Mouse (Mus musculus) T-helper 1 cell (primary cell): ENCODE data around the gene Gm13285.
"Not testable (repeated sequence)": the region's sequence is repeated elsewhere in the genome, so short reads cannot be mapped to it uniquely, and the experiment has no call there.

Experiments used
- in situ Hi-C: fragments of 300-600 bp; cut with MboI, MseI; formaldehyde crosslinking; loops from one replicate; pipeline ENCODE4 v1.15.1; 2025; ENCODE audit warnings: high pct_unique_total_duplicates

Gm13285 gene

GRCm38 (mm10) chr4:88799365-88799764, at the start of gene Gm13285:
TSS of gene Gm13285 (plus strand) at chr4:88799665.
- in situ Hi-C loops: loop anchor here (25.0 kb wide), 1 partner anchor 787 kb away; no protein-coding TSS in a partner anchor

- in situ Hi-C loops: loop anchor here (5.0 to 10.0 kb wide), 2 partner anchors 37 to 1385 kb away; partner anchors contain the start of genes Gm13276 and Gm13277
These were observed 49.5 kb upstream of the Gm13285 start for GRCm38 (mm10) chr4:88749926-88750325.

- in situ Hi-C loops: loop anchor here (5.0 to 10.0 kb wide), 2 partner anchors 32 to 1390 kb away; partner anchors contain the start of genes Gm13276 and Gm13277
These were observed 44.6 kb upstream of the Gm13285 start, which contains the start of gene Gm13271 for GRCm38 (mm10) chr4:88754818-88755340. TSS of gene Gm13271 (plus strand) at chr4:88754868.

- in situ Hi-C loops: loop anchor here (10.0 kb wide), 1 partner anchor 1392 kb away; no protein-coding TSS in a partner anchor
These were observed 42.6 kb upstream of the Gm13285 start for GRCm38 (mm10) chr4:88756581-88757513.

GRCm38 (mm10) chr4:88757628-88758031, 41.8 kb upstream of the Gm13285 start:
- in situ Hi-C loops: loop anchor here (10.0 kb wide), 1 partner anchor 1393 kb away; no protein-coding TSS in a partner anchor

- in situ Hi-C loops: loop anchor here (10.0 kb wide), 1 partner anchor 1394 kb away; no protein-coding TSS in a partner anchor
These were observed 40.7 kb upstream of the Gm13285 start for GRCm38 (mm10) chr4:88758751-88759150.

GRCm38 (mm10) chr4:88759610-88760268, 39.7 kb upstream of the Gm13285 start, which contains the start of gene Gm13283:
TSS of gene Gm13283 (plus strand) at chr4:88760119.
- in situ Hi-C loops: loop anchor here (10.0 kb wide), 1 partner anchor 1395 kb away; no protein-coding TSS in a partner anchor

- in situ Hi-C loops: not testable (repeated sequence)
These were observed 39.0 kb upstream of the Gm13285 start for GRCm38 (mm10) chr4:88760431-88760830.

GRCm38 (mm10) chr4:88761776-88762175, 37.7 kb upstream of the Gm13285 start:
- in situ Hi-C loops: not testable (repeated sequence)

- in situ Hi-C loops: not testable (repeated sequence)
These were observed 37.1 kb upstream of the Gm13285 start for GRCm38 (mm10) chr4:88762341-88762740.

- in situ Hi-C loops: not testable (repeated sequence)
These were observed 36.0 kb upstream of the Gm13285 start for GRCm38 (mm10) chr4:88763384-88764018.

- in situ Hi-C loops: loop anchor here (5.0 kb wide), 1 partner anchor 34 kb away; the partner anchor contains the start of gene Gm13288
These were observed 25.9 kb upstream of the Gm13285 start, which contains the start of gene Gm13290 for GRCm38 (mm10) chr4:88773534-88773933. TSS of gene Gm13290 (plus strand) at chr4:88773834.

GRCm38 (mm10) chr4:88776622-88777021, 22.8 kb upstream of the Gm13285 start, which contains the start of gene Gm13289:
TSS of gene Gm13289 (plus strand) at chr4:88776922.
- in situ Hi-C loops: loop anchor here (25.0 kb wide), 1 partner anchor 764 kb away; no protein-coding TSS in a partner anchor

- in situ Hi-C loops: loop anchor here (25.0 kb wide), 1 partner anchor 767 kb away; no protein-coding TSS in a partner anchor
These were observed 19.9 kb upstream of the Gm13285 start, which contains the start of gene Gm13272 for GRCm38 (mm10) chr4:88779550-88779949. TSS of gene Gm13272 (plus strand) at chr4:88779850.

- in situ Hi-C loops: loop anchor here (25.0 kb wide), 1 partner anchor 768 kb away; no protein-coding TSS in a partner anchor
These were observed 19.1 kb upstream of the Gm13285 start for GRCm38 (mm10) chr4:88780320-88780719.

- in situ Hi-C loops: loop anchor here (25.0 kb wide), 1 partner anchor 770 kb away; no protein-coding TSS in a partner anchor
These were observed 17.6 kb upstream of the Gm13285 start, which contains the start of gene Ifnz for GRCm38 (mm10) chr4:88781831-88782230. TSS of gene Ifnz (plus strand) at chr4:88782131.

GRCm38 (mm10) chr4:88782335-88782734, 17.1 kb upstream of the Gm13285 start:
- in situ Hi-C loops: loop anchor here (25.0 kb wide), 1 partner anchor 770 kb away; no protein-coding TSS in a partner anchor

- in situ Hi-C loops: loop anchor here (5.0 to 25.0 kb wide), 2 partner anchors 33 to 773 kb away; partner anchors contain the start of gene Gm13271
These were observed 14.1 kb upstream of the Gm13285 start, which contains the start of gene Gm13276 for GRCm38 (mm10) chr4:88785409-88785808. TSS of gene Gm13276 (plus strand) at chr4:88785709.

- in situ Hi-C loops: loop anchor here (5.0 to 25.0 kb wide), 2 partner anchors 36 to 776 kb away; partner anchors contain the start of gene Gm13271
These were observed 11.1 kb upstream of the Gm13285 start, which contains the start of gene Gm13277 for GRCm38 (mm10) chr4:88788402-88788801. TSS of gene Gm13277 (plus strand) at chr4:88788632.

GRCm38 (mm10) chr4:88791250-88791649, 8.2 kb upstream of the Gm13285 start, which contains the start of gene Gm13278:
TSS of gene Gm13278 (plus strand) at chr4:88791550.
- in situ Hi-C loops: loop anchor here (25.0 kb wide), 1 partner anchor 779 kb away; no protein-coding TSS in a partner anchor
